Mouse (Mus musculus) limb, embryonic 15.5 days (tissue): ENCODE results near the gene Atl1. TPM values are rescaled to one million over a fixed set of nuclear protein-coding genes. Genes with fewer than 3 reads are reported as not detected.
A peak's percentile ranks its signal among the peaks of the same experiment; 100 is the strongest.

ENCODE experiments used
- ATAC-seq: fragments of 200-750 bp; cut with Nextera tagmentation; 2 replicates; pipeline ENCODE4 v1.8.0; 2017; ENCODE audit warnings: low read depth, moderate TSS enrichment; ENCODE audit not compliant: insufficient number of reproducible peaks, low FRiP score, low TSS enrichment
- H3K27ac ChIP-seq: fragments of 300-500 bp; sonication (generic); 2 replicates; pipeline ENCODE4 v1.5.1; 2015; ENCODE audit warnings: moderate library complexity, mild to moderate bottlenecking, inconsistent platforms
- H3K27me3 ChIP-seq: fragments of 300-500 bp; sonication (generic); 2 replicates; pipeline ENCODE4 v1.6.1; 2015; ENCODE audit warnings: inconsistent platforms
- H3K36me3 ChIP-seq: fragments of 300-500 bp; sonication (generic); 2 replicates; pipeline ENCODE4 v1.6.1; 2015; ENCODE audit warnings: inconsistent platforms
- H3K4me1 ChIP-seq: fragments of 300-500 bp; sonication (generic); 2 replicates; pipeline ENCODE4 v1.6.1; 2015; ENCODE audit warnings: inconsistent platforms
- H3K4me2 ChIP-seq: fragments of 300-500 bp; sonication (generic); 2 replicates; pipeline ENCODE4 v1.6.1; 2015; ENCODE audit warnings: mild to moderate bottlenecking, inconsistent platforms
- H3K4me3 ChIP-seq: fragments of 300-500 bp; sonication (generic); 2 replicates; pipeline ENCODE4 v1.5.1; 2015; ENCODE audit warnings: mild to moderate bottlenecking, inconsistent platforms
- H3K9ac ChIP-seq: fragments of 300-500 bp; sonication (generic); 2 replicates; pipeline ENCODE4 v1.6.1; 2015; ENCODE audit warnings: inconsistent platforms
- H3K9me3 ChIP-seq: fragments of 300-500 bp; sonication (generic); 2 replicates; pipeline ENCODE4 v1.6.1; 2016; ENCODE audit warnings: inconsistent platforms
- WGBS: fragments of 180-500 bp; shearing (Covaris S2); methylation state at CpG from one replicate; pipeline ENCODE4 v1.1.7; 2015; 5-methylcytosine and 5-hydroxymethylcytosine counted together
- polyA plus RNA-seq: library from polyadenylated mRNA; unstranded; fragments of >200 nt; fragmentation: Nextera tagmentation; extraction: Ambion mirVana; gene quantifications from 2 replicates; pipeline ENCODE4 v1.2.1, GENCODE M21; 2015

The Atl1 gene
- polyA plus RNA-seq, 1 experiment from 2014 or later = 6.5 TPM

GRCm38 (mm10) chr12:69962468-69962867 lies 70.1 kb downstream of the Atl1 start:
- no peaks in the 10 kb centered on the region for H3K4me1 ChIP-seq
- ATAC-seq = no peak
- no peaks in the 10 kb centered on the region for H3K27me3 ChIP-seq
- H3K9ac ChIP-seq = no peak overlapping the region
- H3K4me3 ChIP-seq = no peak overlapping the region
- no peak overlapping the region for H3K4me2 ChIP-seq
- peaks cover 61% of the 10 kb centered on the region for H3K36me3 ChIP-seq
- no peak overlapping the region for H3K27ac ChIP-seq
- no peaks in the 10 kb centered on the region for H3K9me3 ChIP-seq
- WGBS = 67% methylated on average over 4 of the region's 4 CpGs

- Histone ChIP-seq H3K36me3 (peaks cover 65% of the 10 kb centered on the region), H3K9ac (no peak overlapping the region), H3K9me3 (no peaks in the 10 kb centered on the region), H3K27me3 (no peaks in the 10 kb centered on the region), H3K4me2 (no peak overlapping the region), H3K4me3 (no peak overlapping the region), H3K27ac (no peak overlapping the region), H3K4me1 (no peaks in the 10 kb centered on the region)
- WGBS = 89% methylated on average over 6 of the region's 6 CpGs
- ATAC-seq = no peak
Measured at GRCm38 (mm10) chr12:69963141-69963540, 70.7 kb downstream of the Atl1 start.

- Histone ChIP-seq H3K4me1 (no peaks in the 10 kb centered on the region), H3K4me3 (no peak overlapping the region), H3K9me3 (no peaks in the 10 kb centered on the region), H3K4me2 (no peak overlapping the region), H3K36me3 (peaks cover 76% of the 10 kb centered on the region), H3K9ac (no peak overlapping the region), H3K27ac (no peak overlapping the region), H3K27me3 (no peaks in the 10 kb centered on the region)
- 82% methylated on average over 3 of the region's 3 CpGs for WGBS
- no peak for ATAC-seq
Measured at GRCm38 (mm10) chr12:69965644-69966043, 73.2 kb downstream of the Atl1 start.

- H3K9me3 ChIP-seq = no peaks in the 10 kb centered on the region
- peaks cover 77% of the 10 kb centered on the region for H3K36me3 ChIP-seq
- H3K4me2 ChIP-seq = no peak overlapping the region
- no peaks in the 10 kb centered on the region for H3K4me1 ChIP-seq
- no peaks in the 10 kb centered on the region for H3K27me3 ChIP-seq
- no peak for ATAC-seq
- H3K9ac ChIP-seq = no peak overlapping the region
- 82% methylated on average over 5 of the region's 5 CpGs for WGBS
- no peak overlapping the region for H3K4me3 ChIP-seq
- H3K27ac ChIP-seq = no peak overlapping the region
Measured at GRCm38 (mm10) chr12:69966071-69966470, 73.7 kb downstream of the Atl1 start.

- 84% methylated on average over 6 of the region's 6 CpGs for WGBS
- Histone ChIP-seq H3K9me3 (no peaks in the 10 kb centered on the region), H3K4me3 (no peak overlapping the region), H3K27me3 (no peaks in the 10 kb centered on the region), H3K4me2 (no peak overlapping the region), H3K4me1 (no peaks in the 10 kb centered on the region), H3K9ac (no peak overlapping the region), H3K36me3 (peaks cover 79% of the 10 kb centered on the region), H3K27ac (no peak overlapping the region)
- ATAC-seq = no peak
Measured at GRCm38 (mm10) chr12:69967112-69967511, 74.7 kb downstream of the Atl1 start.

- Histone ChIP-seq H3K4me2 (no peak overlapping the region), H3K36me3 (peaks cover 72% of the 10 kb centered on the region), H3K4me1 (no peaks in the 10 kb centered on the region), H3K27me3 (no peaks in the 10 kb centered on the region), H3K4me3 (no peak overlapping the region), H3K27ac (no peak overlapping the region), H3K9me3 (no peaks in the 10 kb centered on the region), H3K9ac (no peak overlapping the region)
- no peak for ATAC-seq
- WGBS = 77% methylated on average over 5 of the region's 5 CpGs
Measured at GRCm38 (mm10) chr12:69968154-69968553, 75.7 kb downstream of the Atl1 start.

GRCm38 (mm10) chr12:69973666-69974065 lies 81.3 kb downstream of the Atl1 start:
- H3K36me3 ChIP-seq = peaks cover 45% of the 10 kb centered on the region
- no peak overlapping the region for H3K4me3 ChIP-seq
- H3K4me2 ChIP-seq = no peak overlapping the region
- no peaks in the 10 kb centered on the region for H3K9me3 ChIP-seq
- H3K27ac ChIP-seq = no peak overlapping the region
- H3K27me3 ChIP-seq = no peaks in the 10 kb centered on the region
- H3K4me1 ChIP-seq = 0 out of 2 replicates have a peak, but pooled peaks cover 3% of the 10 kb centered on the region
- H3K9ac ChIP-seq = no peak overlapping the region
- ATAC-seq = no peak

- no peak for ATAC-seq
- no peak overlapping the region for H3K4me2 ChIP-seq
- no peaks in the 10 kb centered on the region for H3K27me3 ChIP-seq
- WGBS = 84% methylated on average over 6 of the region's 6 CpGs
- peaks cover 22% of the 10 kb centered on the region for H3K36me3 ChIP-seq
- no peak overlapping the region for H3K4me3 ChIP-seq
- no peak overlapping the region for H3K9ac ChIP-seq
- 0 out of 2 replicates have a peak, but pooled peaks cover 3% of the 10 kb centered on the region for H3K4me1 ChIP-seq
- H3K9me3 ChIP-seq = no peaks in the 10 kb centered on the region
- H3K27ac ChIP-seq = no peak overlapping the region
Measured at GRCm38 (mm10) chr12:69976688-69977087, 84.3 kb downstream of the Atl1 start.

- no peak overlapping the region for H3K4me2 ChIP-seq
- 68% methylated on average over 9 of the region's 9 CpGs for WGBS
- ATAC-seq = no peak
- H3K9ac ChIP-seq = no peak overlapping the region
- no peak overlapping the region for H3K27ac ChIP-seq
- 0 out of 2 replicates have a peak, but pooled peaks cover 3% of the 10 kb centered on the region for H3K4me1 ChIP-seq
- no peaks in the 10 kb centered on the region for H3K27me3 ChIP-seq
- H3K9me3 ChIP-seq = no peaks in the 10 kb centered on the region
- no peak overlapping the region for H3K4me3 ChIP-seq
- peaks cover 23% of the 10 kb centered on the region for H3K36me3 ChIP-seq
Measured at GRCm38 (mm10) chr12:69977376-69977998, 85.1 kb downstream of the Atl1 start.

- Histone ChIP-seq H3K9ac (no peak overlapping the region), H3K27me3 (no peaks in the 10 kb centered on the region), H3K27ac (no peak overlapping the region), H3K36me3 (peaks cover 32% of the 10 kb centered on the region), H3K4me1 (peaks cover 7% of the 10 kb centered on the region; the same call in 1 of the 2 replicates), H3K4me2 (no peak overlapping the region), H3K4me3 (no peak overlapping the region), H3K9me3 (no peaks in the 10 kb centered on the region)
- 67% methylated on average over 5 of the region's 5 CpGs for WGBS
- ATAC-seq = no peak
Measured at GRCm38 (mm10) chr12:69982874-69983273, 90.5 kb downstream of the Atl1 start.

- WGBS = 26% methylated on average over 4 of the region's 4 CpGs
- peak overlapping the region; percentile 95; the same call in 1 of the 2 replicates for H3K9ac ChIP-seq
- no peak for ATAC-seq
- peak overlapping the region; percentile 2; the same call in 1 of the 2 replicates for H3K27ac ChIP-seq
- no peaks in the 10 kb centered on the region for H3K27me3 ChIP-seq
- peaks cover 28% of the 10 kb centered on the region for H3K36me3 ChIP-seq
- no peaks in the 10 kb centered on the region for H3K9me3 ChIP-seq
- peak overlapping the region; percentile 63 for H3K4me2 ChIP-seq
- H3K4me3 ChIP-seq = peak overlapping the region; percentile 92
- H3K4me1 ChIP-seq = peaks cover 4% of the 10 kb centered on the region; the same call in 1 of the 2 replicates
Measured at GRCm38 (mm10) chr12:69985546-69985945, 93.1 kb downstream of the Atl1 start.

- peak overlapping the region; percentile 92 for H3K4me3 ChIP-seq
- H3K36me3 ChIP-seq = peaks cover 24% of the 10 kb centered on the region; the same call in 1 of the 2 replicates
- H3K4me1 ChIP-seq = peaks cover 4% of the 10 kb centered on the region; the same call in 1 of the 2 replicates
- no peaks in the 10 kb centered on the region for H3K27me3 ChIP-seq
- WGBS = under 1% methylated on average over 36 of the region's 36 CpGs
- ATAC-seq = peak; percentile 69
- H3K9ac ChIP-seq = peak overlapping the region; percentile 95
- H3K27ac ChIP-seq = peak overlapping the region; percentile 94
- peak overlapping the region; percentile 63 for H3K4me2 ChIP-seq
- no peaks in the 10 kb centered on the region for H3K9me3 ChIP-seq
Measured at GRCm38 (mm10) chr12:69986241-69986762, 93.9 kb downstream of the Atl1 start.
